ENCODE assay signal across 12 mouse cellular contexts in the genomic region with DNA sequence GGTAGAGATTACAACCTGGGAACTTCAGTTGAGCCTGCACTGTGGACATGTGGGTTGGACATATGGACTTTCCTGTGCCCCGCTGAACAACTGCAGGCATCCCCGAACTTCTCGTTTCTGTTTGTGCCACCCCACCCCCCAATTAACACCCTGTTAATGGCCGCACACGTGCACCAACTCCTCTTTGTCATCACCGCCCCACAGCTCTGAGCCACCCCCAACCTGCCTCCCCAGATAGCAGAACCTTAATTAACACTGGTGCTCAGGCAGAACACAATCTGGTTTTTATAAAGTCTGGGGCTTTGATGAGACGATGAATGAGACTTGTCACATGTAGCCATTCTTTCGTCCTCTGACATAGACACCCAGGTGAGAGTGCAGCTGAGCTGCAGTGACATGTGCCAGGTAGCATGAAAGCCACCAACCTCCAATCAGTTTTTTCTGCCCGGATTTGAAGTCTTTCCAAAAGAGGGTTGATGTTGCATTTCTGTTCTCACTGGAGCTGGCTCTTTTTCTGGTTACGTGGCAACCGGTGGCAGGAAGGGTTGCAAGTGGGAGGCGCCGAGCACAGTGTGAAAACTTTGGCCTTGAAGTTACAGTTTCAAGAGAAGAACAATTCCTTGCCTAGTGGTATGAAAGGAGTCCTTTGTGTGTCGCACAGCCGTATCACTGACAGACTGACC.
DNase-seq lines count a peak whose midpoint lies in the region; ATAC-seq and TF ChIP-seq lines count a peak whose summit lies in the region.
"Had no signal": no experiment of that assay in that cellular context is flagged by ENCODE, and none has a peak within 500 bp of the region (broad histone marks: within the 10 kb centered on the region; RNA-seq: fewer than 3 reads in every experiment).

No protein-coding gene starts in this region.

- H3K4me3 ChIP-seq in midbrain, embryonic 10.5 days = no peak overlapping the region
- no peak overlapping the region for H3K4me3 ChIP-seq in midbrain, embryonic 16.5 days (ENCODE audit: low read depth, low read length)
- H3K4me3 ChIP-seq in forebrain, postnatal 0 days (ENCODE audit: low read depth, low read length) = no peak overlapping the region
- H3K4me3 ChIP-seq: myocyte had no signal

- no peak for DNase-seq in midbrain, embryonic 10.5 days (ENCODE audit: low spot score)
- peak; percentile 26 for DNase-seq in forebrain, postnatal 0 days
- peak; percentile 38 for DNase-seq in layer of hippocampus, adult 9-11 months
- peak; percentile 14 for DNase-seq in right cerebral cortex, postnatal 25 days
- DNase-seq in cerebellum, postnatal 25 days = no peak
- DNase-seq in natural killer cell, adult 2 months (ENCODE audit: low spot score in 2 of 2) = no peak
- DNase-seq in heart, postnatal 14 days = no peak
- DNase-seq: cerebellum, adult 8-10 months; kidney, postnatal 14 days had no signal

- H3K4me2 ChIP-seq in midbrain, embryonic 16.5 days (ENCODE audit: low read length) = no peak overlapping the region
- 0 out of 2 replicates have a peak overlapping the region, but pooled peaks have one; percentile 2 for H3K4me2 ChIP-seq in forebrain, postnatal 0 days (ENCODE audit: low read depth)

- no peaks in the 10 kb centered on the region for H3K36me3 ChIP-seq in midbrain, embryonic 10.5 days
- no peaks in the 10 kb centered on the region for H3K36me3 ChIP-seq in midbrain, embryonic 16.5 days (ENCODE audit: control insufficient read depth, insufficient read depth, low read length)
- no peaks in the 10 kb centered on the region for H3K36me3 ChIP-seq in forebrain, postnatal 0 days (ENCODE audit: insufficient read depth)

- intact Hi-C loops in heart, postnatal 14 days (cut with DNase I) = no loop called here

- peaks cover 21% of the 10 kb centered on the region for H3K4me1 ChIP-seq in midbrain, embryonic 10.5 days
- H3K4me1 ChIP-seq in midbrain, embryonic 16.5 days (ENCODE audit: control insufficient read depth, insufficient read depth, low read length) = peaks cover 6% of the 10 kb centered on the region
- peaks cover 7% of the 10 kb centered on the region; the same call in 1 of the 2 replicates for H3K4me1 ChIP-seq in forebrain, postnatal 0 days (ENCODE audit: insufficient read depth)

- peak overlapping the region; percentile 53; the same call in 1 of the 2 replicates for H3K27ac ChIP-seq in midbrain, embryonic 10.5 days (replicated peaks)
- no peak overlapping the region for H3K27ac ChIP-seq in midbrain, embryonic 16.5 days (ENCODE audit: low read length)
- H3K27ac ChIP-seq in forebrain, postnatal 0 days (ENCODE audit: low read depth, low read length) = no peak overlapping the region

- no peaks in the 10 kb centered on the region for H3K9me3 ChIP-seq in midbrain, embryonic 10.5 days (replicated peaks)
- no peaks in the 10 kb centered on the region for H3K9me3 ChIP-seq in midbrain, embryonic 16.5 days (replicated peaks; ENCODE audit: control insufficient read depth, low read length, poor library complexity, severe bottlenecking)
- no peaks in the 10 kb centered on the region for H3K9me3 ChIP-seq in forebrain, postnatal 0 days (ENCODE audit: low read length)

- H3K9ac ChIP-seq in midbrain, embryonic 16.5 days (ENCODE audit: low read depth, low read length) = no peak overlapping the region
- no peak overlapping the region for H3K9ac ChIP-seq in forebrain, postnatal 0 days

- no peaks in the 10 kb centered on the region; the same call in 1 of the 2 replicates for H3K27me3 ChIP-seq in midbrain, embryonic 10.5 days (ENCODE audit: low read depth, poor library complexity, severe bottlenecking)
- H3K27me3 ChIP-seq in midbrain, embryonic 16.5 days (ENCODE audit: control insufficient read depth, insufficient read depth, low read depth, low read length) = no peaks in the 10 kb centered on the region
- 0 out of 2 replicates have a peak, but pooled peaks cover 3% of the 10 kb centered on the region for H3K27me3 ChIP-seq in forebrain, postnatal 0 days (ENCODE audit: insufficient read depth, low read length)

- WGBS in midbrain, embryonic 10.5 days = 77% methylated on average over 15 of the region's 15 CpGs
- WGBS in midbrain, embryonic 16.5 days = 33% methylated on average over 15 of the region's 15 CpGs
- 14% methylated on average over 15 of the region's 15 CpGs for WGBS in forebrain, postnatal 0 days

- ATAC-seq in midbrain, embryonic 16.5 days = no peak; the same call in 1 of the 2 replicates
- ATAC-seq in forebrain, postnatal 0 days = peak; percentile 42; the same call in 1 of the 2 replicates
- ATAC-seq: activated CD4-positive, CD25-positive, alpha-beta regulatory T cell, adult 4 months had no signal

- no peak for TF ChIP-seq CTCF in forebrain, postnatal 0 days (IDR thresholded peaks at IDR 0.05; ENCODE audit: low read depth)

Comparison
In these comparisons a context has a peak if more than half of its experiments do, and no peak if none do; other contexts are left out.
1. DNase-seq: peak in forebrain, postnatal 0 days (single experiment), layer of hippocampus, adult 9-11 months (single experiment) and right cerebral cortex, postnatal 25 days (single experiment); none in midbrain, embryonic 10.5 days (single experiment), cerebellum, postnatal 25 days (0 of 2), natural killer cell, adult 2 months (0 of 2) and heart, postnatal 14 days (0 of 2).